Mouse (Mus musculus) heart, postnatal 4 days (tissue): ENCODE results near the gene Fam8a1. TPM values are rescaled to one million over a fixed set of nuclear protein-coding genes. Genes with fewer than 3 reads are reported as not detected.

Experiments used
- total RNA-seq, 2 experiments: library from RNA; stranded (reverse); gene quantifications; 2 replicates each; pipeline ENCODE4 v1.2.3; 2021

The Fam8a1 gene
- total RNA-seq, 2 experiments from 2014 or later, result 46.3 to 47.7 TPM

Other genes with a start within 250 kb of the Fam8a1 start
- gene Cap2, start 167.7 kb upstream of the Fam8a1 start, total RNA-seq, result 100 to 1,000 TPM; 182 to 185 TPM
- gene Nup153, start 58.4 kb downstream of the Fam8a1 start, total RNA-seq, result 10 to 100 TPM; 59.6 to 60.6 TPM